Mouse (Mus musculus) T-cell, adult 2 months (primary cell): ENCODE results near the gene Zcchc14.
A peak's percentile ranks its signal among the peaks of the same experiment; 100 is the strongest.

Experiments used
- DNase-seq: peaks from one replicate; pipeline ENCODE4 v3.0.0; 2022; ENCODE audit warnings: low spot score

Gene Zcchc14

GRCm38 (mm10) chr8:121665329-121665728 lies 12.6 kb upstream of the Zcchc14 start:
- DNase-seq: no peak

GRCm38 (mm10) chr8:121663101-121663500 lies 10.4 kb upstream of the Zcchc14 start:
- DNase-seq: no peak

- DNase-seq: no peak
These were observed 9.1 kb upstream of the Zcchc14 start for GRCm38 (mm10) chr8:121661631-121662357.

GRCm38 (mm10) chr8:121660602-121661001 lies 7.9 kb upstream of the Zcchc14 start:
- DNase-seq: no peak

GRCm38 (mm10) chr8:121654966-121655494 lies 2.3 kb upstream of the Zcchc14 start:
- no peak for DNase-seq

- DNase-seq: no peak
These were observed 1.4 kb upstream of the Zcchc14 start for GRCm38 (mm10) chr8:121654131-121654530.

GRCm38 (mm10) chr8:121653340-121654019 lies 779 bp upstream of the Zcchc14 start:
- no peak for DNase-seq

GRCm38 (mm10) chr8:121651874-121652361 lies 783 bp downstream of the Zcchc14 start:
- DNase-seq: no peak

- DNase-seq: no peak
These were observed 1.3 kb downstream of the Zcchc14 start for GRCm38 (mm10) chr8:121651308-121651873.

GRCm38 (mm10) chr8:121650389-121651307 lies 2.1 kb downstream of the Zcchc14 start:
- DNase-seq: peak; percentile 19

- no peak for DNase-seq
These were observed 2.8 kb downstream of the Zcchc14 start for GRCm38 (mm10) chr8:121649904-121650303.

GRCm38 (mm10) chr8:121649423-121649822 lies 3.3 kb downstream of the Zcchc14 start:
- no peak for DNase-seq

- no peak for DNase-seq
These were observed 4.2 kb downstream of the Zcchc14 start for GRCm38 (mm10) chr8:121648451-121648850.

GRCm38 (mm10) chr8:121647511-121648215 lies 5.0 kb downstream of the Zcchc14 start:
- no peak for DNase-seq

- DNase-seq: no peak
These were observed 9.3 kb downstream of the Zcchc14 start for GRCm38 (mm10) chr8:121643384-121643783.

- no peak for DNase-seq
These were observed 9.9 kb downstream of the Zcchc14 start for GRCm38 (mm10) chr8:121642804-121643203.

- DNase-seq: no peak
These were observed 16.5 kb downstream of the Zcchc14 start for GRCm38 (mm10) chr8:121636180-121636579.

GRCm38 (mm10) chr8:121635534-121635933 lies 17.2 kb downstream of the Zcchc14 start:
- no peak for DNase-seq

GRCm38 (mm10) chr8:121632401-121632800 lies 20.3 kb downstream of the Zcchc14 start:
- no peak for DNase-seq

- DNase-seq: no peak
These were observed 21.0 kb downstream of the Zcchc14 start for GRCm38 (mm10) chr8:121631645-121632071.

GRCm38 (mm10) chr8:121628681-121629080 lies 24.0 kb downstream of the Zcchc14 start:
- DNase-seq: no peak
